Mouse (Mus musculus) c-Kit-positive CD71-positive TER-119-negative erythroid progenitor cells, embryonic 14.5 days (primary cell): ENCODE data around the gene Ppp2r5b.

Source experiments
- DNase-seq: peaks from one replicate; pipeline ENCODE4 v3.0.0-alpha.2; 2013; ENCODE audit warnings: low read depth

The Ppp2r5b gene

GRCm38 (mm10) chr19:6235084-6236052 is at the start of gene Ppp2r5b:
Gene Ppp2r5b, minus strand, starts transcription at chr19:6235872.
- DNase-seq = peak; percentile 91

- no peak for DNase-seq
Measured at GRCm38 (mm10) chr19:6285226-6285625, 49.6 kb upstream of the Ppp2r5b start.

- DNase-seq = peak; percentile 77
Measured at GRCm38 (mm10) chr19:6284502-6284901, 48.8 kb upstream of the Ppp2r5b start.

- DNase-seq = no peak
Measured at GRCm38 (mm10) chr19:6283001-6283400, 47.3 kb upstream of the Ppp2r5b start.

- DNase-seq = no peak
Measured at GRCm38 (mm10) chr19:6281122-6282020, 45.7 kb upstream of the Ppp2r5b start.

DNA sequence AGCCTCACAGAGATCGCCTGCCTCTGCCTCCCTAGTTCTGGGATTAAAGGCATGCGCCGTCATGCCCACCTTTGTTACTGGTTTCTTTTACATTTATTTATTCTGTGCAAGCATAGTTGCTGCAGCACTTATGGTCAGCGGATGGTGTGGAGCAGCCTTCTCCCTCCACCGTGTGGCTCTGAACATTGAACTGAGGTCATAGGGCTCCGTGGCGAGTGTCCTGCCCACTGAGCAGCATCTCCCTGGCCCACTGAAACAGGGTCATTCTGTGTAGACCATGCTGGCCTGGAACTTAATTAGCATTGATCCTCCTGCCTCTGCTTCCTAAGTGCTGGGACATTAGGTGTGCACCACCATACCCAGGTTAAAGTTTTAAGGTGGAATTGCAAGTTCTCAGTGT is 44.9 kb upstream of the Ppp2r5b start:
- no peak for DNase-seq

- DNase-seq = no peak
Measured at GRCm38 (mm10) chr19:6279481-6280144, 43.9 kb upstream of the Ppp2r5b start.

DNA sequence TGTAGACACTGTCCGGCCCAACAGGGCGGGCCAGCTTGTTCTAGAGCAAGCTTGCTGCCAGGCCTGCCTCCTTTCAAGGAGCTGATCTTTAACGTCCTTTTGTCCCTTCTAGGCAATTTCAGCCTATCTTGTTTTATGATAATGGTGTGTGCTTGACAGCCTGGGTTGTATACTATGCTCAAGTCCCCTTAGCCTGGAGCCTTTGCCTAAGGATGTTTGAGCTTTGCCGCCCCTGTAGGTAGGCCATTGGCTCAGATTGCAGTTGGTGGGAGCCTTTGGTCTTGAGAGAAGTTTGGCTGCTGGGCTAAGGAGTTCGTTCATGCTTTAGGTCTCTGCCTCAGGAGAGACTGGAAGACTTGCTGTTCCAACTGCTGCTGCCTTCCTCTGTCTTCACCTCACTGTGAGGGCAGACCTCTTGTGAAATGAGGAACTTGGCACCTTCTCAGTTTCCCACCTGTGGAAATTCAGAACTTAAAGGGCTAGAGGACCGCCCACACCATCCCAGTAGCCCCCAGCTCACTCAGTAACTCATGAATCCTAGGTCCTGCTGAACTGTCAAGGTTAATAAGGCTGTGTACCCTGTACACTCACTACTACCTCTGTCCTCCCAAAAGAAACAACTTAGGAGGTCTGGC is 42.9 kb upstream of the Ppp2r5b start:
- no peak for DNase-seq

DNA sequence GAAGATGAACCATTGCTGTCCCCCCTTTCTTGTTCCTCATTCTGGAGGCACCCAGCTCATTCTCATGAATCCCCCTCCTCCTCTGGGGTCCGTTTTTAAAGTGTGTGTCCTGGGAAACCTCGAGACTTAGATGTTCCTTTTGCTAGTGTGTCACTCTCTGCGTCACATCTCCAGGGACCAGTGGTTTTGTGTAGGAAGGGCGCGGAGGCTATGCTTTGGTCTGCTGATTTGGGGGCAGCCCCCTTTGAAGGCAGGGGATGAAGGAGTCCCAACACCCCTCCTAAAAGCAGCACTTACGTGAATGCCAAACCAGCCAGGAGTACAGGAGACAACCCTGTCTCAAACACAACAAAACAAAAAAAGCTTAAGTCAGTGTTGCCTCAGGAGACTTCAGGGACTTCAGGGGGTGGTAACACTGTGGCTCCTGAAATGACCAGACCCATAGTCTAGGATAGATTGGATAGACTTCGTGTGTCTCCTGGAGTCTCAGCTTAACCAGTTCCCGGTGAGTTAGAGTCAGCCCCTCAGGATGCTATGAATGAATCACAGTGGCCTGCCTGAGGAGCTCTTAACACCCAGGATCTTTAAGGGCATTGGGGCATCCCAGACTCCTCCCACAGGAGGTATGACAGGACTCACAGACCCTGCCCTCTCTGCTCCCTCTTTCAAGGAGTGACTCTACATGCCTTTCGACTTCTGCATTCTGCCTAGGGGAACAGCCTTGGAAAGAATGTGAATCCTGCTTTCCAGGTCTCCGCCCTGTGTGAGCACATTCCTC is 42.2 kb upstream of the Ppp2r5b start:
- no peak for DNase-seq

DNA sequence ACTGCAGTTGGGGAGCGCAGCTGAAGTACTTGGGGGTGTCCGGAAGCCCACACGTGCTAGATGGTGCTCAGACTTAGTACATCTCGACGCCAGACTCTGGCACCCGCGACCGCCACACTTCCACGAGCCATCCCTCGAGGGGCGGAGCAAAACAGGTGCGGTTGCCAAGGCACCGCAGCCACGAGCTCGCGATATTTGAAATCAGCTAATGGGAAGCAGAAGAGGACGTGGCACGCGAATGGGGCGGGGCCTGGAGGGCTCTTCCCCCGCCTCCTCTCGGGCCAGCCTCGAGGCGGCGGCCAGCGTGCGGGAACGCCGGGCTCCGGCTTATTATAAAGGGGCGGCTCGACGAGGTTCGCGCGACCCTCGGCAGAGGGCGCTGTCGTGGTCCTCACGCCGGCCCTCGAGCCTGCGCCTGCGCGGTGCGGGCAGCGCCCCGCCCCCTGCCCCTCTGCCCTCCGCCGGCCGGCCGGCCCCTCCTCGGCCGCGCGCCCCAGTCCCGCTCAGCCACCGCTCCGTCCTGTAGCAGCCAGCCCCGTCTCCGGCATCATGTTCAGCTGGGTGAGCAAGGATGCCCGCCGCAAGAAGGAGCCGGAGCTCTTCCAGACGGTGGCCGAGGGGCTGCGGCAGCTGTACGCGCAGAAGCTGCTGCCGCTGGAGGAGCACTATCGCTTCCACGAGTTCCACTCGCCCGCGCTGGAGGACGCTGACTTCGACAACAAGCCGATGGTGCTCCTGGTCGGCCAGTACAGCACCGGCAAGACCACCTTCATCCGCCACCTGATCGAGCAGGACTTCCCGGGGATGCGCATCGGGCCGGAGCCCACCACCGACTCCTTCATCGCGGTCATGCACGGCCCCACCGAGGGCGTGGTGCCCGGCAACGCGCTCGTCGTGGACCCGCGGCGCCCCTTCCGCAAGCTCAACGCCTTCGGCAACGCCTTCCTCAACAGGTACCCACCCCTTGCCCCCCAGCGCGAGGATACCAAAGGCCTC is 41.1 kb upstream of the Ppp2r5b start, which contains the start of gene Ehd1:
Ehd1 (plus strand) TSS at position 300 of the 996 bp plus-strand sequence.
- DNase-seq = peak; percentile 97

DNA sequence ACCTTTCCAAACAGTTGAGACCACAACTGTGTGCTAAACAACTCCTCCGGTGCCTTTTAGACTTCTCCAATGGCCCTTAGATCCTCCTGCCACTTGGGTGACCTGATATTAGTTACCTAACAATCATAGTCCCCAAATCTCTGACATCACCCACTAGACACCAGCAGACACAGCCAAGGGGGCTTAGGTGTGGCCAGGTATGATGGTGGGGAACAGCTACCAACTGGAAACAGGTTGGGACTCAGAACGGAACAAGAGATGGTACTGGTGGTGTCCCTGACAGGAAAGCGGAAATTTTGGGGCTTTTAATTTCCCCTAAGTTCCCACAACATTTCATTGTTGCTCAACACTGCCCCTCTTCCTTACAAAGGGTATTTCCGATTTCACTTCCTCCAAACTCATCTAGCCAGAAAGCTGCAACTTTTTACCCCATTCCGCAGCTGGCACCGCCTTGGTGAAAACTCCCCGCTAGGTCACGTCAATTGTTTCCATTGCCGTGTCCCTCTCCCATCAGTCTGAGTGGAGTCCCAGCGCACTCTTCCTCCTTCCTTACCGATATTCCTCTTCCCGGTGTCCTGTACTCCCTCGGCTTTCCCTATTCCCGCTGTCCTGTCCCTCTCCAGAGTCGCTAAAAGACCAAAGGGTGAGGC is 40.2 kb upstream of the Ppp2r5b start:
- DNase-seq = no peak

- DNase-seq = no peak
Measured at GRCm38 (mm10) chr19:6273998-6274608, 38.4 kb upstream of the Ppp2r5b start.

- no peak for DNase-seq
Measured at GRCm38 (mm10) chr19:6273592-6273991, 37.9 kb upstream of the Ppp2r5b start.

- DNase-seq = no peak
Measured at GRCm38 (mm10) chr19:6272738-6273137, 37.1 kb upstream of the Ppp2r5b start.

DNA sequence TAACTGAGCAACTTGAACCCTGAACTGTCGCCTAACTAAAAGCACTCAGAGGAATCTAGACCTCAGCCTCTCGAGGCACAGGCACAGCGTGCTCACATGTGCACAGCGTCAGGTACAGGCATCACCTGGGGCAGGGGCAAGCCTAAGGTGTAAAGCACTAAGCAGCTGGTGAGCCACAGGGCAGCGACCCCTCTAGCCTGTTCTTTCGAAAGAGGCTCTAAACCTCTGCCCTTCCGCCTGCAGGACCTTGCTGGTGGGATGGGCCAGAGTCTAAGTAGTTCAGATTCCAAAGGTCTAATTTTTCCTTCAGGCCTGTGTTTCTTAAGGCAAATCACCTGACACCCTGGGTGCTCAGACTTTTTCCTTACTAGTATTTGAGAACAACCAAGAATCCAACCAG is 36.4 kb upstream of the Ppp2r5b start:
- no peak for DNase-seq

GRCm38 (mm10) chr19:6271206-6271605 is 35.5 kb upstream of the Ppp2r5b start:
- no peak for DNase-seq

DNA sequence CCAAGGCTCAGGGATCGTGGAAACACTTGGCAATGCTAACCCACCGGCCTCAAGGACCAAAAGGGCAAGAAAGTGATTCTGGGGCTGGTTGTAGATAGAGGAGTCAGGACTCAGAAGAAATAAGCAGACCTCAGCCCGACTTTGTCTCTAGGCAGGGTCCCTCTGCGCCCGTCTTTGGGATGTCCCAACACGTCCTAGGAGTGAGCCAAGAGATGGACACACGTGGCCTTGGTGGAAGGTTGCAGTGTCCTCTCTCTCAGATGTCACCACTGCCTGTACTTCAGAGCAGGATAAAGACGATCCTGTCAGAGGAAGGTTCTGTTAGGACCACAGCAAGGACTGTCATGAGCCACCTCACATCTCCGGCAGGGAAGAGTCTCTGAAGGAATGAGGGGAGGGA is 35.0 kb upstream of the Ppp2r5b start:
- DNase-seq = no peak

- no peak for DNase-seq
Measured at GRCm38 (mm10) chr19:6269798-6270475, 34.3 kb upstream of the Ppp2r5b start.
